Mouse (Mus musculus) kidney, postnatal 36 days (tissue): ENCODE measurements around the gene Aarsd1.
"Not testable (repeated sequence)": the region's sequence is repeated elsewhere in the genome, so short reads cannot be mapped to it uniquely, and the experiment has no call there.

ENCODE experiments used
- DNase-seq, 2 experiments: peaks; one replicate each; pipeline ENCODE4 v3.0.0; 2021 to 2022; ENCODE audit warnings: mixed read lengths in 2 of 2

The Aarsd1 gene

GRCm38 (mm10) chr11:101417101-101417855 is at the start of gene Aarsd1:
Gene Aarsd1, minus strand, starts transcription at chr11:101417615.
- peak; percentile 84 to 93 for DNase-seq

GRCm38 (mm10) chr11:101466552-101466950 is 49.1 kb upstream of the Aarsd1 start:
- not testable (repeated sequence) for DNase-seq

GRCm38 (mm10) chr11:101465869-101466551 is 48.6 kb upstream of the Aarsd1 start, which contains the start of gene Vat1:
Gene Vat1, minus strand, starts transcription at chr11:101466230.
- DNase-seq, result peak; percentile 76 to 88

DNA sequence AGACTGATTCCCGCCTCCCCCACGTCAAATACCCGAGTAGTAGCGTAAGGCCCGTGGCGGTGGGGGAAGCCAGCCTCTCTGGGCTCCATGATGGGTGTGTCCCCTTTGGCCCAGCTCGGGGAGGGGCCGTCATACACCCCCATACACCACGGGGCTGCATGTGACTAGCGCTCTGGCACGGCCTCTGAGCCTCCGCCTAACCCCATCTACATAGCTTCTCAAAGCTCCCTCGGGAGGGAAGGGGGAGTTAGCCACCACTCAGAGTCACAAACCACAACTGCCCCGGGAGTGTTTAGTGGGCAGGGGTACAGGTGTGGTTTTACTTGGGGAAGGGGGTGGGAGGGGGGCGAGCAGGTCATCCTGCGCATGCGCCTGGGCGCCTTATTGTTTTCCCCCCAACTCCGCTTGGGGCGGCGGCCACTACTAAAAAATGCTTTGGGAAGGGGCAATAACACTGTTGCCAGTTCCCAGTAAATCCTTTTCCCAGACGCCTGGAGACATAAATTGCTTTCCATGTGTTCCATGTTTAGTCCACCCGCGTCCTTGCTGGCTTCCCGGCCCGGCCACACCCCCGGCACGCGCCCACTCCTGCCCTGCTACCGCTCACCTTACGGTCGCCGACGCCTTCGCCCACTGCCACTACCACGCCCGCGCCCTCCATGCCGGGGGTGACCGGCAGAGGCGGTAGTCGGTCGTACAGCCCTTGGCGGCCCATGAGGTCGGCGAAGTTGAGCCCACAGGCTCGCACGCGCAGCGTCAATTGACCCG is 47.9 kb upstream of the Aarsd1 start:
- DNase-seq, result peak; percentile 45 to 68

DNA sequence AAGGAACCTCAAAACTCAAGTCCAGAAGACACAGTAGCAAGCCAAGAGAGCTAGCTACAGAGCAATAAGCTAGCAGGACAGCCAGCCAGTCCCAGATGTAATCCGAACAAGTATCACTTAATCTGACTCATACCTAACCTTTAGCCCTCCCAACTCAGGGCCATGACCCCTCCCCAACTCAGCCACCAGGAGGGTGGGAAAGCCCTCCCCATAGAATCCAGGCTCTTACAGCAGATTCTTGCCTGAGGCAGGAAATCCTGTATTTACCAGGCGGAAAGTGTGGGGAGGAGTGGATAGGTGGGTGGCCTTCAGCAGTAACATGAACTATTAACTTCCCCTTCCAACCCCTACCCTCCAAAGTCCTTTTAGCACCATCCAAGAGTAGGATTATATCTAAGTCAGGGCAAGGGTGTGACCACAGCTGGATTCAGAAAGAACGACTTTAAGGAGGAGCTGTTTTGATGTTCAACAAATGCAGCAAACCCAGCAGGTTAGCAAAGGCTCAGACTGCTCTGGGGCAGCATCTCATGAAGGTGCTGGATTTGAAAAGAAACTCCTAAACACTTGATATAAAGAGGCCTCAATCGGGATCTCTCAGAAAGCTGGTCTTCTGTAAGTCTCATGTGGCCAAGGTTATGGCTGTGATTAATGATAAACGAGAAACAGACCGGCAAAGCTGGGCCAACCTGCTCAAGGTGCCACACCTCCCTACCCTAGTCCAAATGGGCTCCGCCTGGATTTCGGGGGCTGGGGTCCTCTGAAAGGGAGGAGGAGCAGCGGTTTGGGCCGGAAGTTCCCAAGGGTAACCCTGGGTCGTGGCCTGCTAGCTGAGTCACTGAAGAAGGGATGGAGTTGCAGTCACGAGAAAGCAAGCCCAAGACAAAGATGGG is 47.0 kb upstream of the Aarsd1 start, which contains the start of gene Rnd2:
Rnd2 (plus strand) TSS at position 789 of the 890 bp plus-strand sequence.
- peak; percentile 48 to 58 for DNase-seq

DNA sequence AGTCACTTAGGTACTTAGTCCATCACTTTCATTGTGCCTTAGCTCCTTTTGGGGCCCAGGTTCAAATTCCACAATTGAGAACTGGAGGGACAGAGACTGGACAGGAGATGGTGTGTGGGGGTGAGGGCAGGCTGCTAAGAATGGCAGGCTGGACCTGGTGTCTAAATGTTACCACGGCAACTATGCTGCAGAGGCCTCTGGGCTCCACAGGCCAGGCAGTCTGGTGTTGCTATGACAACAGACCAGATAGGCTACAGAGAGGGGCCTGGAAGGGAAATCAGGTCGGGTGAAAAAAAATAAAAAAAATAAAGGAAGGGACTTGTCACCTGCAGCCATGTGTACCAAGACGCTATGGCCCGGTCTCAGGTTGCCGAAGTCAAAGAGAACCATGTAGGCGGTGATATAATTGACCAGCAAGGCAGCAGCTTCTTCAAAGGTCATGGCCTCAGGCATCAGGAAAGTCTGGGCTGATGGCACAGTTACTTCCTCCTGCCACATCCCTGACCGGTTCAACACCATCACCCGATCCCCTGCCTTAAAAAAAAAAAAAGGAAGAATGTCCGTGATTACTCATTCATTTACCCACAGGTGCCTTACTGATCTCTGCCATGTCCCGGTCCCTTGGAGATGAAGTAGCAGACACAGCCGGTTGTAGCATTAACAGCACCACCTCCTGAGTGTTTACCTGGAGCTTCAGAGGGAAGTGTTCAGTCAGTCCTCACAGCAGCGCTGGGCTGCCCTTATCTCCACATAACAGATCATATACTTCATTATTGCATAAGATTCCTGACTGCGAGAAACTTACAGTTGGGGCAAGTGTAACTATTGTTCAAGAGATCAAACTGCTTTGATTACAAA is 45.4 kb upstream of the Aarsd1 start:
- DNase-seq, result no peak

DNA sequence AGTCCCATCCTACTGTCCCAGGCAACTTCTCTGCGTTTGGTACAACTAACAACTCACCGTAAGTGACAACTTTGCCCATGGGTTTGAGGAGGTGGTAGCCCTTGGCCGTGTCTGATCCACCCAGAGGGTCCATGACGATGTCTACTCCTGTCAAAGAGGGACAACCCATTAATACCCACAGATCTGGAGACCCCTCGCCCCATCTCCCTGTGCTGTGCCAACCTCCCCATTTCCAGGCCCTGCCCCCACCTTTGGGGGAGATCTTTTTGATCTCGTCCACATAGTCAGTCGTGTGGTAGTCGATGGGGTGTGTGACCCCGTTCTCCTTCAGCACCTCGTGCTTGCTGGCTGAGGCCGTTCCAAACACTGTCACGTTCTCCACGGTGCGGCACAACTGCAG is 44.7 kb upstream of the Aarsd1 start:
- DNase-seq, result no peak

GRCm38 (mm10) chr11:101460321-101460720 is 42.9 kb upstream of the Aarsd1 start:
- DNase-seq, result no peak

DNA sequence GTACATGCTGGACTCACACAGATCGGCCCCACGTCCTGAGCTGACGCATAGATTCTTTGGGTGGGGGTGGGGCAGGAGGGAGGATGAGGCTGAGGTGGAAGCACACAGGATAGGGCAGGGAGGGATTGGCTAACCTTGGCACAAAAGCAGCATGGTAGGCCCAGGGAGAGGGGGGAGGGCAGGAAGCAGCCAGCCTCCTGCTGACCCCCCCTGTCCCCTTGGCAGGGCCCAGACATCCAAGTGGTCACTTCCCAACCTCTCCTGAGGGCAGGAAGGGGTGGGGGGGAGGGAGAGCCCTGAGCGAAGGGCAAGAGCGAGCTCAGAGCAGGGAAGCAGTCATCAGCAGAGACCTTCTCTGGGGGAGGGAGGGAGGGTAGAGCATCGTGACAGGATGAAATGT is 42.3 kb upstream of the Aarsd1 start:
- DNase-seq, result peak; percentile 61 to 67

- no peak for DNase-seq
These were observed 40.8 kb upstream of the Aarsd1 start for GRCm38 (mm10) chr11:101458217-101458616.

- no peak for DNase-seq
These were observed 40.2 kb upstream of the Aarsd1 start for GRCm38 (mm10) chr11:101457631-101458030.

- no peak for DNase-seq
These were observed 38.2 kb upstream of the Aarsd1 start for GRCm38 (mm10) chr11:101455627-101456026.

DNA sequence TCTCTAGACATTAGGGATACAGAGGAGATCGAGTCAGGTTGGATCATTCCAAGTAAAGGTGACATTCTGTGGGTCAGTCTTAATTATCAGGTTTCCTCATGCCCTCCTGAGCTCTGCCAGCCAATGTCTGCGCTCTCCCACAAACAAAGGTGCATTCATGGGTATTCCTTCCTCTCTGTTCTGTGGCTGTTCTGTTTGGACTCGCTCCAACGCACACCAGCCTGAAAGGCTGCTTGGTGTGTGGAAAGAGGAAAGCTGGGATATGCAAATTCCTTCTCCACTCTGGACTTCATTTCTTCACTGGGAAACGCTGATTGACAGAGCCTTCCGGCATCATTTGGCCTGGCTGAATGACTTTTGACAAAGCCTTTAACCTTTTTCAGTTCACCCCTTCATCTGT is 37.3 kb upstream of the Aarsd1 start:
- no peak for DNase-seq

DNA sequence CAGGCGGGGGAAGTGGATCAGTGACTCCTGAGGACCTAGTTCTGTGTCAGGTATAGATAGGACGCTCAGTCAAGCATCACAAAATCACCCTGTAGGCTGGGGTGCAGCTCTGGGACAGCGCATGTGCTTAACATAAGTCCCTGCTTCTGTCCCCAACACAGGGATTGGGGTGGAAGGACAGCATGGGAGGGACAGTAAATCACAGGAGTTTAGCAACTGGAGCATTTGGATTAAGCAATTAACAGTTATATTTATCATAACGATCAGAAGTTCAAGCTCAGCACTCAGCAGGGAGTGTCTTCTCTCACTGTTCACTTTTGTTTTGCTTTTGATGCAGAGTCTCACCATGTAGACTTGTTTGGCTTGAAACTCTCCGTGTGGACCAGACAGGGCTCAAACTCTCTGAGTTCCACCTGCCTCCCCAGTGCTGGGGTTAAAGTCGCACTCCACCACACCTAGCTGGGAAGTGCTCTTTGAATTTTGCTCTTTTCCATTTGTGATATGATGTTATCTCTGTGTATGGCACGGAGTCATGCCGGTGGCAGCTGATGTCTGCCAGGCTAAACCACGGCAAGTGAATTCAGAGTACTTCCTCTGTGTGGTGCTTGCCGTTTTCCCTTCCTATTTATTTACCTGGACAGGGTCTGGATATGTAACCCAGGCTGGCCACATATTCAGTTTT is 34.8 kb upstream of the Aarsd1 start:
- DNase-seq, result no peak

DNA sequence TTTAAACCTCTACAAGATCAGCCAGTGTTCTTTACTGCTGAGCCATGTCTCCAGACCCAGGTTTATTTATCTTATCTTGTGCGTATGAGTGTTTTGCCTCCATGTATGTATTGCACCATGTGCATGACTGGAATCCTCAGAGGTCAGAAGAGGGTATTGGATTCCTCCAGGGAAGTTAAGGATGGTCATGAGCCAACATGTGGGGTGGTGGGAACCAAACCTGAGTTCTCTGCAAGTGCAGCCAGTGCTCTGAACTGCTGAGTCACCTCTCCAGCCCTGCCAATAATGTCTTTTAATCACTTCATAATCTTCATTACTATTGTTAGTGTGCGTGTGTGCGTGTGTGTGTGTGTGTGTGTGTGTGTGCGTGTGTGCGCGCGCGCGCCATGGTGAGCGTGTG is 34.1 kb upstream of the Aarsd1 start:
- no peak for DNase-seq

DNA sequence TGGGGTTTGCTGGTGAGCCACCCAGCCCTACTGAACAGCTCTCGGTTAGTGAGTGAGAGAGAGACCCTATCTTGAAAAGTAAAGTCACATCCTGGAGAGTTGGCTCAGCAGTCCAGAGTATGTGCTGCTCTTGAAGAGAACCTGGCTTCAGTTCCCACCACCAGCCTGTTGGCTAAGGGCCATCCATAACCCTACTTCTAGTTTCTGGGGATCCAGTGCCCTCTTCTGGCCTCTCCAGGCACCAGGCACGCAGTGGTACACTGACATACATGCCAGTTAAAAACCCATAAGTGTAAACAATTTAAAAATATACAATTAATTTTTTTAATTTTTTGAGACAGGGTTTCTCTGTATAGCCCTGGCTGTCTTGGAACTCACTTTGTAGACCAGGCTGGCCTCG is 33.0 kb upstream of the Aarsd1 start:
- DNase-seq, result peak in 1 of 2 experiments; percentile 53

DNA sequence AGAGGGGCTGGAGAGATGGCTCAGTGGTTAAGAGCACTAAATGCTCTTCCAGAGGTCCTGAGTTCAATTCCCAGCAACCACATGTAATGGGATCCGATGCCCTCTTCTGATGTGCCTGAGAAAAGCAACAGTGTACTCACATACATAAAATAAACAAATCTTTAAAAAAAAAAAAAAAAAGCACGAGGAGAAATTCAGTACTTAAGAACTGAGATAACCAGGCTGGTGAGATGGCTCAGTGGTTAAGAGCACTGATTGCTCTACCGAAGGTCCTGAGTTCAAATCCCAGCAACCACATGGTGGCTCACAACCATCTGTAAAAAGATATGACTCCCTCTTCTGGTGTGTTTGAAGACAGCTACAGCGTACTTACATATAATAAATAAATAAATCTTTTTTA is 32.2 kb upstream of the Aarsd1 start:
- not testable (repeated sequence) for DNase-seq

DNA sequence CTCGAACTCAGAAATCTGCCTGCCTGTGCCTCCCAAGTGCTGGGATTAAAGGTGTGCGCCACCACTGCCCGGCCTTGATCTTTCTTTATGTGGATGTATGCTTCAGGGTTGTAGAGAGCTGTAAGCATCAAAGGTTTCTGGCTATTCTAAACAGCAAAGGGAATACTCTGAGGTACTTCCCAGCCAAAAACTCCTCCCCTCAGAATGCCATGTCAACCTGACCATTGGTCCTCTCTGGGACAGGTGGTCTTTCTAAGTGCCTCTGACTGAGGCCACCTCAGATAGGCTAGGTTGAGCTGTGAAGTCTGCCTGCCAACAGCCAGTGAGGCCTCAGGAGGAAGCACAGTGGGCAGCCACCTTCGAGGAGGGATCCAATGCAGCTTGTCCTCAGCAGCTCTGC is 31.5 kb upstream of the Aarsd1 start:
- no peak for DNase-seq

- peak; percentile 91 for DNase-seq
These were observed 30.9 kb upstream of the Aarsd1 start, which contains the start of gene Ifi35 for GRCm38 (mm10) chr11:101448274-101448746. Gene Ifi35, plus strand, starts transcription at chr11:101448407.

DNA sequence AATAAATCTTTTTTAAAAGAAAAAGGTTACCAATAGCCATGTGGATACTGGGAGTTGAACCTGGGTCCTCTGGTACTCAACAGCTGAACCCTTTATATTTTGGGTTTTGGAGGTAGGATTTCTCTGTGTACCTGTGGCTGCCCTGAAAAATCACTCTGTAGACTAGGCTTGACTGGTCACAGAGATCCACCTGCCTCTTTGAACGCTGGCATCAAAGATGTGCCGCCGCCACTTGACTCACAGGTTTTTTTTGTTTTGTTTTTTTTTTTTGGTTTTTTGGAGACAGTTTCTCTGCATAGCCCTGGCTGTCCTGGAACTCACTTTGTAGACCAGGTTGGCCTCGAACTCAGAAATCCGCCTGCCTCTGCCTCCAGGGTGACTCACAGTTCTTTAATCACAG is 30.4 kb upstream of the Aarsd1 start:
- DNase-seq, result no peak
